Mouse (Mus musculus) heart, adult 2 months (tissue): ENCODE measurements around the gene Igfbp2. TPM values are rescaled to one million over a fixed set of nuclear protein-coding genes. Genes with fewer than 3 reads are reported as not detected.

Experiments used
- DNase-seq, 2 experiments: peaks; one replicate each; pipeline ENCODE4 v3.0.0; 2021
- H3K27ac ChIP-seq: fragments of 200-600 bp; 2 replicates; pipeline ENCODE4 v1.8.1; 2022
- H3K27me3 ChIP-seq: fragments of 200-500 bp; 2 replicates; pipeline ENCODE4 v1.6.1; 2012; ENCODE audit warnings: mild to moderate bottlenecking, low read length, inconsistent platforms, mixed read lengths; ENCODE audit not compliant: control insufficient read depth, insufficient read depth
- H3K36me3 ChIP-seq: fragments of 200-500 bp; 2 replicates; pipeline ENCODE4 v1.6.1; 2012; ENCODE audit warnings: low read length, inconsistent platforms; ENCODE audit not compliant: control insufficient read depth, insufficient read depth
- H3K4me1 ChIP-seq: fragments of 200-500 bp; 2 replicates; pipeline ENCODE4 v1.6.1; 2011; ENCODE audit warnings: low read length; ENCODE audit not compliant: control insufficient read depth, insufficient read depth
- H3K4me3 ChIP-seq: fragments of 200-600 bp; 2 replicates; pipeline ENCODE4 v1.8.1; 2022
- H3K79me2 ChIP-seq: fragments of 200-500 bp; replicated peaks from 2 replicates; pipeline ENCODE4 v1.6.1; 2012; ENCODE audit warnings: mild to moderate bottlenecking, inconsistent platforms, low read length, moderate library complexity, mixed read lengths; ENCODE audit not compliant: control insufficient read depth, insufficient read depth
- H3K9ac ChIP-seq: fragments of 200-500 bp; 2 replicates; pipeline ENCODE4 v1.6.1; 2012; ENCODE audit warnings: low read depth, mild to moderate bottlenecking, control low read depth, inconsistent platforms, low read length, mixed read lengths
- CTCF ChIP-seq: fragments of 200-600 bp; IDR thresholded peaks from 2 replicates; pipeline ENCODE4 v1.8.1; 2022; ENCODE audit warnings: antibody characterized with exemption, mild to moderate bottlenecking, moderate library complexity
- EP300 ChIP-seq: fragments of 200-500 bp; IDR thresholded peaks from 2 replicates; pipeline ENCODE4 v1.6.1; 2011; ENCODE audit warnings: low read depth, low read length, control low read depth; ENCODE audit not compliant: insufficient read depth
- POLR2A ChIP-seq: fragments of 200-500 bp; IDR thresholded peaks from 2 replicates; pipeline ENCODE4 v1.6.1; 2011; ENCODE audit warnings: mild to moderate bottlenecking, low read depth, low read length, control low read depth; ENCODE audit not compliant: insufficient read depth
- WGBS: fragments of 180-500 bp; shearing (Covaris S2); methylation state at CpG from one replicate; pipeline ENCODE4 v1.1.7; 2018; 5-methylcytosine and 5-hydroxymethylcytosine counted together
- intact Hi-C: fragments of 180-260 bp; cut with DNase I; formaldehyde crosslinking; loops from one replicate; pipeline ENCODE4 v1.15.1; 2025
- polyA plus RNA-seq: library from polyadenylated mRNA; depleted of rRNA; stranded (reverse); fragments of >200 nt; gene quantifications from 2 replicates; pipeline ENCODE4 v1.2.3, GENCODE M21; 2012
- total RNA-seq, 2 experiments: library from RNA; stranded (reverse); gene quantifications; 2 replicates each; pipeline ENCODE4 v1.2.3; 2021

Gene Igfbp2
- total and polyA plus RNA-seq, 3 experiments = 0.30 to 2.6 TPM; not detected in 1

GRCm38 (mm10) chr1:72791743-72792142 is 32.6 kb upstream of the Igfbp2 start:
- Histone ChIP-seq H3K27me3 (no peaks in the 10 kb centered on the region), H3K4me3 (no peak overlapping the region), H3K4me1 (no peaks in the 10 kb centered on the region), H3K36me3 (no peaks in the 10 kb centered on the region), H3K27ac (no peak overlapping the region), H3K79me2 (no peaks in the 10 kb centered on the region), H3K9ac (no peak overlapping the region)
- intact Hi-C loops = no loop called here
- DNase-seq = no peak
- TF ChIP-seq POLR2A = no peak
- TF ChIP-seq CTCF = no peak

GRCm38 (mm10) chr1:72792262-72792661 is 32.0 kb upstream of the Igfbp2 start:
- intact Hi-C loops = no loop called here
- H3K36me3 ChIP-seq = no peaks in the 10 kb centered on the region
- no peak overlapping the region for H3K4me3 ChIP-seq
- no peak overlapping the region for H3K9ac ChIP-seq
- H3K4me1 ChIP-seq = no peaks in the 10 kb centered on the region
- TF ChIP-seq CTCF (no peak), EP300 (no peak), POLR2A (no peak)
- WGBS = 49% methylated on average over 1 of the region's 1 CpGs
- no peaks in the 10 kb centered on the region for H3K79me2 ChIP-seq
- no peaks in the 10 kb centered on the region for H3K27me3 ChIP-seq
- no peak overlapping the region for H3K27ac ChIP-seq
- no peak for DNase-seq

GRCm38 (mm10) chr1:72793230-72793629 is 31.1 kb upstream of the Igfbp2 start:
- no peaks in the 10 kb centered on the region for H3K27me3 ChIP-seq
- intact Hi-C loops = no loop called here
- no peak overlapping the region for H3K4me3 ChIP-seq
- TF ChIP-seq POLR2A (no peak), EP300 (no peak), CTCF (no peak)
- H3K27ac ChIP-seq = no peak overlapping the region
- no peak overlapping the region for H3K9ac ChIP-seq
- H3K4me1 ChIP-seq = no peaks in the 10 kb centered on the region
- no peaks in the 10 kb centered on the region for H3K36me3 ChIP-seq
- H3K79me2 ChIP-seq = no peaks in the 10 kb centered on the region
- DNase-seq = no peak

GRCm38 (mm10) chr1:72796128-72796527 is 28.2 kb upstream of the Igfbp2 start:
- H3K36me3 ChIP-seq = no peaks in the 10 kb centered on the region
- H3K4me3 ChIP-seq = no peak overlapping the region
- H3K79me2 ChIP-seq = no peaks in the 10 kb centered on the region
- no peak overlapping the region for H3K27ac ChIP-seq
- DNase-seq = no peak
- H3K27me3 ChIP-seq = no peaks in the 10 kb centered on the region
- 75% methylated on average over 2 of the region's 2 CpGs for WGBS
- no peak for TF ChIP-seq EP300
- no peak for TF ChIP-seq POLR2A
- TF ChIP-seq CTCF = no peak
- intact Hi-C loops = no loop called here
- H3K9ac ChIP-seq = no peak overlapping the region
- H3K4me1 ChIP-seq = no peaks in the 10 kb centered on the region

GRCm38 (mm10) chr1:72797102-72797665 is 27.1 kb upstream of the Igfbp2 start:
- no peak overlapping the region for H3K27ac ChIP-seq
- 70% methylated on average over 4 of the region's 4 CpGs for WGBS
- no peaks in the 10 kb centered on the region for H3K4me1 ChIP-seq
- H3K36me3 ChIP-seq = no peaks in the 10 kb centered on the region
- no peak overlapping the region for H3K4me3 ChIP-seq
- no peak overlapping the region for H3K9ac ChIP-seq
- intact Hi-C loops = no loop called here
- no peak for TF ChIP-seq POLR2A
- TF ChIP-seq EP300 = no peak
- TF ChIP-seq CTCF = no peak
- H3K79me2 ChIP-seq = no peaks in the 10 kb centered on the region
- H3K27me3 ChIP-seq = no peaks in the 10 kb centered on the region
- no peak for DNase-seq

- Histone ChIP-seq H3K79me2 (no peaks in the 10 kb centered on the region), H3K27me3 (no peaks in the 10 kb centered on the region), H3K36me3 (no peaks in the 10 kb centered on the region), H3K4me3 (no peak overlapping the region), H3K4me1 (no peaks in the 10 kb centered on the region), H3K27ac (no peak overlapping the region), H3K9ac (no peak overlapping the region)
- intact Hi-C loops = no loop called here
- WGBS = 72% methylated on average over 2 of the region's 2 CpGs
- no peak for DNase-seq
- TF ChIP-seq POLR2A (no peak), CTCF (no peak), EP300 (no peak)
Observed at GRCm38 (mm10) chr1:72798441-72798840, 25.9 kb upstream of the Igfbp2 start.
